Mouse (Mus musculus): Measurements from ENCODE around the gene Ror1. TPM values are rescaled to one million over a fixed set of nuclear protein-coding genes. Genes with fewer than 3 reads are reported as not detected.

Ror1 gene
- polyA plus RNA-seq, 1 experiment from 2014 or later, result 1.5 TPM

GRCm38 (mm10) chr4:100291015-100291651 is 195.5 kb downstream of the Ror1 start:
- Histone ChIP-seq H3K9ac (replicated peaks; ENCODE audit: low read length) (no peak overlapping the region), H3K4me1 (ENCODE audit: control insufficient read depth, insufficient read depth, low read length) (no peaks in the 10 kb centered on the region), H3K4me2 (ENCODE audit: low read length) (no peak overlapping the region), H3K36me3 (ENCODE audit: control insufficient read depth, insufficient read depth, low read length) (no peaks in the 10 kb centered on the region), H3K4me3 (replicated peaks; ENCODE audit: low read depth, low read length) (no peak overlapping the region), H3K9me3 (ENCODE audit: control insufficient read depth, low read length) (no peaks in the 10 kb centered on the region), H3K27me3 (ENCODE audit: control insufficient read depth, insufficient read depth, low read length) (no peaks in the 10 kb centered on the region), H3K27ac (replicated peaks; ENCODE audit: low read depth, low read length) (no peak overlapping the region)
- ATAC-seq (ENCODE audit: low FRiP score, low TSS enrichment) (no peak), DNase-seq (no peak)
- WGBS, result 89% methylated on average over 5 of the region's 5 CpGs

- no peak for ATAC-seq (ENCODE audit: low FRiP score, low TSS enrichment)
- Histone ChIP-seq H3K9ac (replicated peaks; ENCODE audit: low read length) (no peak overlapping the region), H3K4me1 (ENCODE audit: control insufficient read depth, insufficient read depth, low read length) (no peaks in the 10 kb centered on the region), H3K9me3 (ENCODE audit: control insufficient read depth, low read length) (no peaks in the 10 kb centered on the region), H3K27ac (replicated peaks; ENCODE audit: low read depth, low read length) (no peak overlapping the region), H3K36me3 (ENCODE audit: control insufficient read depth, insufficient read depth, low read length) (no peaks in the 10 kb centered on the region), H3K4me2 (ENCODE audit: low read length) (no peak overlapping the region), H3K27me3 (ENCODE audit: control insufficient read depth, insufficient read depth, low read length) (no peaks in the 10 kb centered on the region), H3K4me3 (replicated peaks; ENCODE audit: low read depth, low read length) (no peak overlapping the region)
- 85% methylated on average over 6 of the region's 6 CpGs for WGBS
- no peak for DNase-seq
These were observed 202.1 kb downstream of the Ror1 start for GRCm38 (mm10) chr4:100297678-100298077.

- Histone ChIP-seq H3K27ac (replicated peaks; ENCODE audit: low read depth, low read length) (no peak overlapping the region), H3K9ac (replicated peaks; ENCODE audit: low read length) (no peak overlapping the region), H3K4me2 (ENCODE audit: low read length) (no peak overlapping the region), H3K36me3 (ENCODE audit: control insufficient read depth, insufficient read depth, low read length) (no peaks in the 10 kb centered on the region), H3K4me3 (replicated peaks; ENCODE audit: low read depth, low read length) (no peak overlapping the region), H3K27me3 (ENCODE audit: control insufficient read depth, insufficient read depth, low read length) (no peaks in the 10 kb centered on the region), H3K9me3 (ENCODE audit: control insufficient read depth, low read length) (no peaks in the 10 kb centered on the region), H3K4me1 (ENCODE audit: control insufficient read depth, insufficient read depth, low read length) (no peaks in the 10 kb centered on the region)
- ATAC-seq (ENCODE audit: low FRiP score, low TSS enrichment) (no peak), DNase-seq (no peak)
- 89% methylated on average over 5 of the region's 5 CpGs for WGBS
These were observed 203.0 kb downstream of the Ror1 start for GRCm38 (mm10) chr4:100298566-100298965.

GRCm38 (mm10) chr4:100300171-100300570 is 204.6 kb downstream of the Ror1 start:
- Histone ChIP-seq H3K36me3 (ENCODE audit: control insufficient read depth, insufficient read depth, low read length) (no peaks in the 10 kb centered on the region), H3K9me3 (ENCODE audit: control insufficient read depth, low read length) (no peaks in the 10 kb centered on the region), H3K9ac (replicated peaks; ENCODE audit: low read length) (no peak overlapping the region), H3K27me3 (ENCODE audit: control insufficient read depth, insufficient read depth, low read length) (no peaks in the 10 kb centered on the region), H3K4me2 (ENCODE audit: low read length) (no peak overlapping the region), H3K27ac (replicated peaks; ENCODE audit: low read depth, low read length) (no peak overlapping the region), H3K4me1 (ENCODE audit: control insufficient read depth, insufficient read depth, low read length) (no peaks in the 10 kb centered on the region), H3K4me3 (replicated peaks; ENCODE audit: low read depth, low read length) (no peak overlapping the region)
- DNase-seq (no peak), ATAC-seq (ENCODE audit: low FRiP score, low TSS enrichment) (no peak)
- WGBS, result 90% methylated on average over 5 of the region's 5 CpGs

GRCm38 (mm10) chr4:100301423-100301822 is 205.8 kb downstream of the Ror1 start:
- Histone ChIP-seq H3K27me3 (ENCODE audit: control insufficient read depth, insufficient read depth, low read length) (no peaks in the 10 kb centered on the region), H3K4me1 (ENCODE audit: control insufficient read depth, insufficient read depth, low read length) (no peaks in the 10 kb centered on the region), H3K9ac (replicated peaks; ENCODE audit: low read length) (no peak overlapping the region), H3K36me3 (ENCODE audit: control insufficient read depth, insufficient read depth, low read length) (no peaks in the 10 kb centered on the region), H3K9me3 (ENCODE audit: control insufficient read depth, low read length) (no peaks in the 10 kb centered on the region), H3K4me3 (replicated peaks; ENCODE audit: low read depth, low read length) (no peak overlapping the region), H3K27ac (replicated peaks; ENCODE audit: low read depth, low read length) (no peak overlapping the region), H3K4me2 (ENCODE audit: low read length) (no peak overlapping the region)
- WGBS, result 91% methylated on average over 1 of the region's 1 CpGs
- ATAC-seq (ENCODE audit: low FRiP score, low TSS enrichment) (no peak), DNase-seq (no peak)

GRCm38 (mm10) chr4:100307365-100307764 is 211.8 kb downstream of the Ror1 start:
- no peak for DNase-seq
- no peak overlapping the region for H3K4me3 ChIP-seq (replicated peaks; ENCODE audit: low read depth, low read length)

GRCm38 (mm10) chr4:100311775-100312537 is 216.4 kb downstream of the Ror1 start:
- Histone ChIP-seq H3K4me1 (ENCODE audit: control insufficient read depth, insufficient read depth, low read length) (no peaks in the 10 kb centered on the region), H3K27me3 (ENCODE audit: control insufficient read depth, insufficient read depth, low read length) (no peaks in the 10 kb centered on the region), H3K27ac (replicated peaks; ENCODE audit: low read depth, low read length) (no peak overlapping the region), H3K36me3 (ENCODE audit: control insufficient read depth, insufficient read depth, low read length) (no peaks in the 10 kb centered on the region), H3K9ac (replicated peaks; ENCODE audit: low read length) (no peak overlapping the region), H3K9me3 (ENCODE audit: control insufficient read depth, low read length) (no peaks in the 10 kb centered on the region), H3K4me3 (replicated peaks; ENCODE audit: low read depth, low read length) (no peak overlapping the region), H3K4me2 (ENCODE audit: low read length) (no peak overlapping the region)
- ATAC-seq (ENCODE audit: low FRiP score, low TSS enrichment) (no peak), DNase-seq (no peak)
- WGBS, result 89% methylated on average over 10 of the region's 10 CpGs

More at GRCm38 (mm10) chr4:100307365-100307764, 211.8 kb downstream of the Ror1 start:
- 84% methylated on average over 4 of the region's 4 CpGs for WGBS
- H3K4me1 ChIP-seq (ENCODE audit: control insufficient read depth, insufficient read depth, low read length), result no peaks in the 10 kb centered on the region
- no peak for ATAC-seq (ENCODE audit: low FRiP score, low TSS enrichment)
- H3K9ac ChIP-seq (replicated peaks; ENCODE audit: low read length), result no peak overlapping the region
- H3K4me2 ChIP-seq (ENCODE audit: low read length), result no peak overlapping the region
- no peaks in the 10 kb centered on the region for H3K9me3 ChIP-seq (ENCODE audit: control insufficient read depth, low read length)
- H3K27ac ChIP-seq (replicated peaks; ENCODE audit: low read depth, low read length), result no peak overlapping the region
- H3K36me3 ChIP-seq (ENCODE audit: control insufficient read depth, insufficient read depth, low read length), result no peaks in the 10 kb centered on the region
- no peaks in the 10 kb centered on the region for H3K27me3 ChIP-seq (ENCODE audit: control insufficient read depth, insufficient read depth, low read length)

GRCm38 (mm10) chr4:100315066-100315465 is 219.5 kb downstream of the Ror1 start:
- no peak for DNase-seq
- H3K4me3 ChIP-seq (replicated peaks; ENCODE audit: low read depth, low read length), result no peak overlapping the region
- H3K9ac ChIP-seq (replicated peaks; ENCODE audit: low read length), result no peak overlapping the region
- H3K4me2 ChIP-seq (ENCODE audit: low read length), result no peak overlapping the region
- no peaks in the 10 kb centered on the region for H3K4me1 ChIP-seq (ENCODE audit: control insufficient read depth, insufficient read depth, low read length)
- H3K36me3 ChIP-seq (ENCODE audit: control insufficient read depth, insufficient read depth, low read length), result no peaks in the 10 kb centered on the region
- no peak overlapping the region for H3K27ac ChIP-seq (replicated peaks; ENCODE audit: low read depth, low read length)
- H3K27me3 ChIP-seq (ENCODE audit: control insufficient read depth, insufficient read depth, low read length), result no peaks in the 10 kb centered on the region
- WGBS, result 83% methylated on average over 1 of the region's 1 CpGs
- ATAC-seq (ENCODE audit: low FRiP score, low TSS enrichment), result no peak
- H3K9me3 ChIP-seq (ENCODE audit: control insufficient read depth, low read length), result no peaks in the 10 kb centered on the region

- Histone ChIP-seq H3K4me1 (ENCODE audit: control insufficient read depth, insufficient read depth, low read length) (no peaks in the 10 kb centered on the region), H3K9ac (replicated peaks; ENCODE audit: low read length) (no peak overlapping the region), H3K27ac (replicated peaks; ENCODE audit: low read depth, low read length) (no peak overlapping the region), H3K4me3 (replicated peaks; ENCODE audit: low read depth, low read length) (no peak overlapping the region), H3K36me3 (ENCODE audit: control insufficient read depth, insufficient read depth, low read length) (no peaks in the 10 kb centered on the region), H3K9me3 (ENCODE audit: control insufficient read depth, low read length) (no peaks in the 10 kb centered on the region), H3K4me2 (ENCODE audit: low read length) (no peak overlapping the region), H3K27me3 (ENCODE audit: control insufficient read depth, insufficient read depth, low read length) (no peaks in the 10 kb centered on the region)
- WGBS, result 92% methylated on average over 6 of the region's 6 CpGs
- DNase-seq, result no peak
- no peak for ATAC-seq (ENCODE audit: low FRiP score, low TSS enrichment)
These were observed 226.2 kb downstream of the Ror1 start for GRCm38 (mm10) chr4:100321758-100322157.

Measured in midbrain, embryonic 14.5 days (tissue).